ENCODE assay signal across 8 mouse cellular contexts in genomic region chr13:28786629-28787330, GRCm38 (mm10).
DNase-seq lines count a peak whose midpoint lies in the region; ATAC-seq and TF ChIP-seq lines count a peak whose summit lies in the region.

No protein-coding gene starts in this region.

- no peaks in the 10 kb centered on the region for H3K27me3 ChIP-seq in embryonic facial prominence, embryonic 13.5 days
- no peaks in the 10 kb centered on the region for H3K27me3 ChIP-seq in kidney, adult 2 months (replicated peaks; ENCODE audit: control insufficient read depth, insufficient read depth, low read length)
- H3K27me3 ChIP-seq in midbrain, embryonic 15.5 days (replicated peaks), result no peaks in the 10 kb centered on the region

- 31% methylated on average over 9 of the region's 9 CpGs for WGBS in embryonic facial prominence, embryonic 13.5 days
- WGBS in kidney, adult 2 months, result 29% methylated on average over 9 of the region's 9 CpGs
- 17% methylated on average over 9 of the region's 9 CpGs for WGBS in midbrain, embryonic 15.5 days

- no peak overlapping the region for H3K9ac ChIP-seq in embryonic facial prominence, embryonic 13.5 days
- H3K9ac ChIP-seq in midbrain, embryonic 15.5 days, result no peak overlapping the region

- H3K4me2 ChIP-seq in embryonic facial prominence, embryonic 13.5 days, result no peak overlapping the region
- H3K4me2 ChIP-seq in midbrain, embryonic 15.5 days, result no peak overlapping the region

- H3K4me1 ChIP-seq in embryonic facial prominence, embryonic 13.5 days, result peaks cover 50% of the 10 kb centered on the region
- H3K4me1 ChIP-seq in kidney, adult 2 months (ENCODE audit: control insufficient read depth, insufficient read depth, low read length), result peaks cover 7% of the 10 kb centered on the region; the same call in 1 of the 2 replicates
- H3K4me1 ChIP-seq in midbrain, embryonic 15.5 days, result peaks cover 38% of the 10 kb centered on the region

- H3K27ac ChIP-seq in embryonic facial prominence, embryonic 13.5 days, result peak overlapping the region; percentile 48
- no peak overlapping the region for H3K27ac ChIP-seq in kidney, adult 2 months (ENCODE audit: insufficient read depth, low read depth, low read length)
- peak overlapping the region; percentile 8 for H3K27ac ChIP-seq in midbrain, embryonic 15.5 days
- H3K27ac ChIP-seq in layer of hippocampus, adult 2 months, result no peak overlapping the region

- no peak for TF ChIP-seq POLR2A in kidney, adult 2 months (IDR thresholded peaks at IDR 0.05; ENCODE audit: low read depth, low read length)

- no peak overlapping the region for H3K4me3 ChIP-seq in embryonic facial prominence, embryonic 13.5 days
- H3K4me3 ChIP-seq in kidney, adult 2 months (ENCODE audit: insufficient read depth, low read depth, low read length), result no peak overlapping the region
- no peak overlapping the region for H3K4me3 ChIP-seq in midbrain, embryonic 15.5 days
- no peak overlapping the region for H3K4me3 ChIP-seq in layer of hippocampus, adult 2 months

- H3K36me3 ChIP-seq in embryonic facial prominence, embryonic 13.5 days, result no peaks in the 10 kb centered on the region
- H3K36me3 ChIP-seq in kidney, adult 2 months (ENCODE audit: control insufficient read depth, insufficient read depth, low read length), result no peaks in the 10 kb centered on the region
- no peaks in the 10 kb centered on the region for H3K36me3 ChIP-seq in midbrain, embryonic 15.5 days (replicated peaks)

- TF ChIP-seq CTCF in kidney, adult 2 months (conservative IDR thresholded peaks at IDR 0.05; ENCODE audit: insufficient read depth, insufficient read length, low read depth, low read length), result no peak
- TF ChIP-seq CTCF in layer of hippocampus, adult 2 months (conservative IDR thresholded peaks at IDR 0.05), result no peak

- DNase-seq in cerebellum, postnatal 10 days, result peak; percentile 71 to 77
- DNase-seq in cerebellum, postnatal 25 days, result no peak
- peak; percentile 48 for DNase-seq in kidney, adult 2 months
- DNase-seq in spleen, adult 12 weeks (ENCODE audit: low spot score), result no peak
- no peak for DNase-seq in MN1 (ENCODE audit: low spot score)
- no peak for DNase-seq in layer of hippocampus, adult 2 months (ENCODE audit: low spot score in 2 of 2)

- no peak for ATAC-seq in embryonic facial prominence, embryonic 13.5 days (ENCODE audit: insufficient number of reproducible peaks, insufficient read depth, low FRiP score, low TSS enrichment, low read depth)
- no peak for ATAC-seq in midbrain, embryonic 15.5 days (replicated peaks)

- H3K9me3 ChIP-seq in embryonic facial prominence, embryonic 13.5 days, result no peaks in the 10 kb centered on the region
- no peaks in the 10 kb centered on the region for H3K9me3 ChIP-seq in midbrain, embryonic 15.5 days

Comparison
In these comparisons a context has a peak if more than half of its experiments do, and no peak if none do; other contexts are left out.
1. DNase-seq: peak in cerebellum, postnatal 10 days (2 of 2) and kidney, adult 2 months (single experiment); none in cerebellum, postnatal 25 days (0 of 2), spleen, adult 12 weeks (single experiment), MN1 (single experiment) and layer of hippocampus, adult 2 months (0 of 2).
2. H3K27ac ChIP-seq: peak in embryonic facial prominence, embryonic 13.5 days (single experiment) and midbrain, embryonic 15.5 days (single experiment); none in kidney, adult 2 months (single experiment) and layer of hippocampus, adult 2 months (single experiment).